Mouse (Mus musculus): ENCODE data around the gene Adamts5. TPM values are rescaled to one million over a fixed set of nuclear protein-coding genes. Genes with fewer than 3 reads are reported as not detected.

Adamts5 gene
- polyA plus RNA-seq, 1 experiment = 0.20 TPM

DNA sequence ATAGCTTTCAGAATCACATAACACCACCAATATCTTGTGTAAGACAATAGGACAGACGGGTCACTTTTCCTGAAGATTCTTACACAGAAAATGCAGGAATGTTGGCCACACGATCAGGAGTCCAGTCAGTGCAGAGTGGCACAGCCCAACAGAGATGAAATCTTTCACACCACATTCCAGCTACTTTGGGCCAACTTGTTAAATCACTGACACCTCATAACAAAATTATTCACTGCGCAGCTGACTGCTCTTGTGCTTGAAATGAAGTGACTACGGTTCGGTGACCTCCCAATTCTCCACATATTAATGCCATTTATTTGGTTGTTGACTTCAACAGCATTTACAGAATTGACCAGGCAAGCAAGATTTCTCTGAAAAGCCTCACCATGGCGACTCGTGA lies 22.6 kb downstream of the Adamts5 start:
- Histone ChIP-seq H3K27ac (ENCODE audit: insufficient read depth, low read depth, low read length) (no peak overlapping the region), H3K27me3 (ENCODE audit: control insufficient read depth, insufficient read depth, low read length) (no peaks in the 10 kb centered on the region), H3K4me3 (ENCODE audit: low read depth, low read length) (no peak overlapping the region), H3K4me1 (ENCODE audit: control insufficient read depth, insufficient read depth, insufficient read length, low read length) (no peaks in the 10 kb centered on the region), H3K36me3 (ENCODE audit: control insufficient read depth, insufficient read depth, low read length) (no peaks in the 10 kb centered on the region)
- WGBS = 84% methylated on average over 7 of the region's 7 CpGs
- TF ChIP-seq CTCF (IDR thresholded peaks at IDR 0.05; ENCODE audit: extremely low read depth, insufficient read length, insufficient replicate concordance, low read depth, low read length) (no peak), POLR2A (IDR thresholded peaks at IDR 0.05; ENCODE audit: low read depth, low read length) (no peak)

DNA sequence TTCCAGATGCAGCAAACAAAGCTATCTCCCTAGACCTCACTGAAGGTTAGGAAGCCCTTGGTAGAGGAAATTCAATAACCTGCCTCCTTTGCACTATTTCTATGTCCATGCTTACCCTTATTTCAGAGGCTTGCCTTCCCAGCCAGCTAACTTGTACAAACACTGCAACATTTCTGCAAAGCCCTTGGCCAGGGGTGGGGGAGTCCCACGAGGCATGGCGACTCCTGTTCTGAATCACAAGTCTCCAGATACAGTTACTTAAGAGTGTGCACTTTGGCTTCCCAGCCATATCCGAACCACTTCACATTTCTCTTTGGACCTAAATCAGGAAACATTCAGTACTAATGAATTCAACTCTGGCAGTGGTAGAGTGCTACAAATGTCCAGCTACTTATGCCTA lies 27.5 kb downstream of the Adamts5 start:
- Histone ChIP-seq H3K36me3 (ENCODE audit: control insufficient read depth, insufficient read depth, low read length) (no peaks in the 10 kb centered on the region), H3K4me1 (ENCODE audit: control insufficient read depth, insufficient read depth, insufficient read length, low read length) (no peaks in the 10 kb centered on the region), H3K27me3 (ENCODE audit: control insufficient read depth, insufficient read depth, low read length) (no peaks in the 10 kb centered on the region), H3K4me3 (ENCODE audit: low read depth, low read length) (no peak overlapping the region), H3K27ac (ENCODE audit: insufficient read depth, low read depth, low read length) (no peak overlapping the region)
- TF ChIP-seq POLR2A (IDR thresholded peaks at IDR 0.05; ENCODE audit: low read depth, low read length) (no peak), CTCF (IDR thresholded peaks at IDR 0.05; ENCODE audit: extremely low read depth, insufficient read length, insufficient replicate concordance, low read depth, low read length) (no peak)
- 69% methylated on average over 3 of the region's 3 CpGs for WGBS

- no peak overlapping the region for H3K27ac ChIP-seq (ENCODE audit: insufficient read depth, low read depth, low read length)
- no peaks in the 10 kb centered on the region for H3K36me3 ChIP-seq (ENCODE audit: control insufficient read depth, insufficient read depth, low read length)
- no peak overlapping the region for H3K4me3 ChIP-seq (ENCODE audit: low read depth, low read length)
- no peaks in the 10 kb centered on the region for H3K4me1 ChIP-seq (ENCODE audit: control insufficient read depth, insufficient read depth, insufficient read length, low read length)
- no peaks in the 10 kb centered on the region for H3K27me3 ChIP-seq (ENCODE audit: control insufficient read depth, insufficient read depth, low read length)
- 43% methylated on average over 2 of the region's 2 CpGs for WGBS
- TF ChIP-seq POLR2A (IDR thresholded peaks at IDR 0.05; ENCODE audit: low read depth, low read length) (no peak), CTCF (IDR thresholded peaks at IDR 0.05; ENCODE audit: extremely low read depth, insufficient read length, insufficient replicate concordance, low read depth, low read length) (no peak)
These were observed 29.7 kb downstream of the Adamts5 start for GRCm38 (mm10) chr16:85871971-85872370.

- no peak overlapping the region for H3K27ac ChIP-seq (ENCODE audit: insufficient read depth, low read depth, low read length)
- TF ChIP-seq CTCF (IDR thresholded peaks at IDR 0.05; ENCODE audit: extremely low read depth, insufficient read length, insufficient replicate concordance, low read depth, low read length) (no peak), POLR2A (IDR thresholded peaks at IDR 0.05; ENCODE audit: low read depth, low read length) (no peak)
- no peaks in the 10 kb centered on the region for H3K4me1 ChIP-seq (ENCODE audit: control insufficient read depth, insufficient read depth, insufficient read length, low read length)
- H3K4me3 ChIP-seq (ENCODE audit: low read depth, low read length) = no peak overlapping the region
- no peaks in the 10 kb centered on the region for H3K36me3 ChIP-seq (ENCODE audit: control insufficient read depth, insufficient read depth, low read length)
- no peaks in the 10 kb centered on the region for H3K27me3 ChIP-seq (ENCODE audit: control insufficient read depth, insufficient read depth, low read length)
These were observed 30.4 kb downstream of the Adamts5 start for GRCm38 (mm10) chr16:85871248-85871647.

- no peak overlapping the region for H3K4me3 ChIP-seq (ENCODE audit: low read depth, low read length)
- 59% methylated on average over 4 of the region's 4 CpGs for WGBS
- TF ChIP-seq POLR2A (IDR thresholded peaks at IDR 0.05; ENCODE audit: low read depth, low read length) (no peak), CTCF (IDR thresholded peaks at IDR 0.05; ENCODE audit: extremely low read depth, insufficient read length, insufficient replicate concordance, low read depth, low read length) (no peak)
- no peaks in the 10 kb centered on the region for H3K27me3 ChIP-seq (ENCODE audit: control insufficient read depth, insufficient read depth, low read length)
- H3K36me3 ChIP-seq (ENCODE audit: control insufficient read depth, insufficient read depth, low read length) = no peaks in the 10 kb centered on the region
- no peaks in the 10 kb centered on the region for H3K4me1 ChIP-seq (ENCODE audit: control insufficient read depth, insufficient read depth, insufficient read length, low read length)
- H3K27ac ChIP-seq (ENCODE audit: insufficient read depth, low read depth, low read length) = no peak overlapping the region
These were observed 36.8 kb downstream of the Adamts5 start for GRCm38 (mm10) chr16:85864691-85865389.

GRCm38 (mm10) chr16:85854505-85854904 lies 47.1 kb downstream of the Adamts5 start:
- no peaks in the 10 kb centered on the region for H3K4me1 ChIP-seq (ENCODE audit: control insufficient read depth, insufficient read depth, insufficient read length, low read length)
- no peaks in the 10 kb centered on the region for H3K27me3 ChIP-seq (ENCODE audit: control insufficient read depth, insufficient read depth, low read length)
- 63% methylated on average over 5 of the region's 5 CpGs for whole genome bisulfite sequencing
- H3K27ac ChIP-seq (ENCODE audit: insufficient read depth, low read depth, low read length) = no peak overlapping the region
- no peak overlapping the region for H3K4me3 ChIP-seq (ENCODE audit: low read depth, low read length)
- TF ChIP-seq CTCF (IDR thresholded peaks at IDR 0.05; ENCODE audit: extremely low read depth, insufficient read length, insufficient replicate concordance, low read depth, low read length) (no peak), POLR2A (IDR thresholded peaks at IDR 0.05; ENCODE audit: low read depth, low read length) (no peak)
- no peaks in the 10 kb centered on the region for H3K36me3 ChIP-seq (ENCODE audit: control insufficient read depth, insufficient read depth, low read length)

DNA sequence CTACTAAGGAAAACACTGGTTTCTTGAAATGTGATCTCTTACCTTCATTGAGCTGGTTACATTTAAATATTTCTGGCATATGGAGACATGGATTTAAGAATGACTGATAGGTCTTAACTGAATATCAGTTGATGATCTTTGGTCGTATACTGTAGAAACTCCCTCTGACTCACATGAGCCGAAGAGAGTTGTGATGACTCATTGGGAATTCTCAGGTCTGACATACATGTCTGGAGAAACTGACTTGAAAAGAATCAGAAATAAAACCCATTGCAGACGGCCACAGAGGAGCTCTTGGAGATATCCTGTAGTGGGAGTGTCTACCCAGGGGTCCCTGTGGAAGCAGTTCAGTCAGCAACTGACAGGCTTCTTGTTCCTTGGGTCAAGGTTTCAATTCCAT lies 74.6 kb downstream of the Adamts5 start:
- WGBS = 54% methylated on average over 3 of the region's 3 CpGs

More for the DNA sequence above, 74.6 kb downstream of the Adamts5 start:
- H3K27me3 ChIP-seq (ENCODE audit: control insufficient read depth, insufficient read depth, low read length) = no peaks in the 10 kb centered on the region
- no peak for TF ChIP-seq POLR2A (IDR thresholded peaks at IDR 0.05; ENCODE audit: low read depth, low read length)
- no peak for TF ChIP-seq CTCF (IDR thresholded peaks at IDR 0.05; ENCODE audit: extremely low read depth, insufficient read length, insufficient replicate concordance, low read depth, low read length)
- H3K36me3 ChIP-seq (ENCODE audit: control insufficient read depth, insufficient read depth, low read length) = no peaks in the 10 kb centered on the region
- no peaks in the 10 kb centered on the region for H3K4me1 ChIP-seq (ENCODE audit: control insufficient read depth, insufficient read depth, insufficient read length, low read length)
- no peak overlapping the region for H3K4me3 ChIP-seq (ENCODE audit: low read depth, low read length)
- no peak overlapping the region for H3K27ac ChIP-seq (ENCODE audit: insufficient read depth, low read depth, low read length)

All from small intestine, adult 2 months (tissue).